ENCODE assay signal across 8 mouse cellular contexts in the genomic region with DNA sequence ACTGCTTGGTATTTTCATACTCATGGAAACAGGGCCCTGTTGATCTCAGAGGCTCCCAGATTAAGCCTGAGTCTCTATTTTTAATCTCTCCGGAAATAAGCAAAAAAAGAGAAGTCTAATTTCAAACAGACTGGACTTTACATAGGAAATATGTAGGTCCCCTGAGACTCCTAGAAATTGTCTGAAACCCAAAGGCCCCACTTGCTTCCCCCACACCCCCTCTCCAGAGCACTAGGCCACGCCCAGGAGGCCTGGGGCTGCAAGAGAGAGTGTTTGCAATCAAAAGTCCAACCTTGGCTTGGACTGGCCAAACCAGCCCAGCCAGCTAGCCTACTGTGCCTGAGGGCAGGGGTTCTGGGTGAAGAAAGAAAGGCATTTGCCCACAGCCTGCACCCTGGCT.
DNase-seq lines count a peak whose midpoint lies in the region; ATAC-seq and TF ChIP-seq lines count a peak whose summit lies in the region.

No protein-coding gene starts in this region.

- H3K4me1 ChIP-seq in MEL (ENCODE audit: control insufficient read depth in 1 of 2, insufficient read depth in 2 of 2, low read length in 2 of 2), result no peaks in the 10 kb centered on the region
- H3K4me1 ChIP-seq in hindbrain, embryonic 15.5 days (replicated peaks), result 0 out of 2 replicates have a peak, but pooled peaks cover 7% of the 10 kb centered on the region
- peaks cover 27% of the 10 kb centered on the region for H3K4me1 ChIP-seq in liver, embryonic 13.5 days (replicated peaks)
- no peaks in the 10 kb centered on the region for H3K4me1 ChIP-seq in forebrain, embryonic 14.5 days (ENCODE audit: control insufficient read depth, insufficient read depth, low read length)

- no peaks in the 10 kb centered on the region; a peak in 1 of 4 replicates for H3K27me3 ChIP-seq in MEL (ENCODE audit: control insufficient read depth in 1 of 2, insufficient read depth in 2 of 2, low read length in 2 of 2)
- H3K27me3 ChIP-seq in hindbrain, embryonic 15.5 days, result no peaks in the 10 kb centered on the region
- no peaks in the 10 kb centered on the region for H3K27me3 ChIP-seq in liver, embryonic 13.5 days
- no peaks in the 10 kb centered on the region for H3K27me3 ChIP-seq in forebrain, embryonic 14.5 days (replicated peaks; ENCODE audit: control insufficient read depth, insufficient read depth, low read length)

- no peak overlapping the region for H3K4me3 ChIP-seq in MEL (ENCODE audit: control insufficient read depth in 1 of 2, insufficient read depth in 1 of 2, low read depth in 2 of 2, low read length in 2 of 2)
- H3K4me3 ChIP-seq in hindbrain, embryonic 15.5 days, result no peak overlapping the region
- H3K4me3 ChIP-seq in liver, embryonic 13.5 days (replicated peaks), result no peak overlapping the region
- no peak overlapping the region for H3K4me3 ChIP-seq in forebrain, embryonic 14.5 days (ENCODE audit: low read depth, low read length)

- no peak overlapping the region for H3K9ac ChIP-seq in MEL (ENCODE audit: control insufficient read depth, low read depth, low read length, poor library complexity, severe bottlenecking)
- H3K9ac ChIP-seq in hindbrain, embryonic 15.5 days, result no peak overlapping the region
- no peak overlapping the region for H3K9ac ChIP-seq in liver, embryonic 13.5 days
- no peak overlapping the region for H3K9ac ChIP-seq in forebrain, embryonic 14.5 days (ENCODE audit: low read length)

- H3K4me2 ChIP-seq in hindbrain, embryonic 15.5 days, result no peak overlapping the region
- no peak overlapping the region for H3K4me2 ChIP-seq in liver, embryonic 13.5 days
- H3K4me2 ChIP-seq in forebrain, embryonic 14.5 days (ENCODE audit: low read length), result no peak overlapping the region

- no peaks in the 10 kb centered on the region for H3K36me3 ChIP-seq in MEL (ENCODE audit: control insufficient read depth in 1 of 2, insufficient read depth in 2 of 2, low read length in 2 of 2)
- no peaks in the 10 kb centered on the region for H3K36me3 ChIP-seq in hindbrain, embryonic 15.5 days
- H3K36me3 ChIP-seq in liver, embryonic 13.5 days, result no peaks in the 10 kb centered on the region
- no peaks in the 10 kb centered on the region for H3K36me3 ChIP-seq in forebrain, embryonic 14.5 days (ENCODE audit: control insufficient read depth, insufficient read depth, low read length)

- no peak for TF ChIP-seq POLR2A in MEL (IDR thresholded peaks at IDR 0.05; ENCODE audit: control insufficient read depth in 1 of 2, insufficient read depth in 1 of 2, low read depth in 1 of 2, low read length in 2 of 2, poor library complexity in 1 of 2)

- DNase-seq in adrenal gland, postnatal 14 days, result peak; percentile 37
- DNase-seq in adrenal gland, postnatal 25 days, result no peak
- peak; percentile 12 for DNase-seq in MEL (ENCODE audit: low read depth, low spot score)
- DNase-seq in liver, embryonic 13.5 days, result no peak
- peak; percentile 68 to 81 for DNase-seq in urinary bladder, postnatal 36 days (ENCODE audit: low spot score in 2 of 2)
- DNase-seq in forebrain, embryonic 14.5 days (ENCODE audit: low spot score), result no peak
- no peak for DNase-seq in cerebellum, adult 9-10 months

- no peak for ATAC-seq in hindbrain, embryonic 15.5 days (ENCODE audit: low FRiP score, low read depth)
- ATAC-seq in liver, embryonic 13.5 days (ENCODE audit: low read depth), result 0 out of 2 replicates have a peak, but pooled peaks have one; percentile 43
- ATAC-seq in forebrain, embryonic 14.5 days, result no peak

- no peak for TF ChIP-seq EP300 in MEL (IDR thresholded peaks at IDR 0.05; ENCODE audit: low read depth in 1 of 2, low read length in 2 of 2)

- WGBS in hindbrain, embryonic 15.5 days, result 61% methylated on average over 2 of the region's 2 CpGs
- WGBS in liver, embryonic 13.5 days (ENCODE audit: insufficient replicate concordance), result 40% methylated on average over 2 of the region's 2 CpGs
- 76% methylated on average over 2 of the region's 2 CpGs for WGBS in forebrain, embryonic 14.5 days

- TF ChIP-seq CTCF in MEL (IDR thresholded peaks at IDR 0.05 in 2 of 3, conservative IDR thresholded peaks at IDR 0.05 in 1 of 3; ENCODE audit: control insufficient read depth in 1 of 3, insufficient read depth in 1 of 3, low read depth in 2 of 3, low read length in 3 of 3, poor library complexity in 1 of 3, severe bottlenecking in 1 of 3), result no peak

- no peaks in the 10 kb centered on the region for H3K9me3 ChIP-seq in MEL (replicated peaks; ENCODE audit: insufficient read depth, low read length)
- H3K9me3 ChIP-seq in hindbrain, embryonic 15.5 days, result no peaks in the 10 kb centered on the region
- H3K9me3 ChIP-seq in liver, embryonic 13.5 days (replicated peaks), result no peaks in the 10 kb centered on the region
- no peaks in the 10 kb centered on the region for H3K9me3 ChIP-seq in forebrain, embryonic 14.5 days (replicated peaks; ENCODE audit: control insufficient read depth, low read length)

- TF ChIP-seq RAD21 in MEL (IDR thresholded peaks at IDR 0.05; ENCODE audit: low read depth, low read length), result no peak

- no peaks in the 10 kb centered on the region for H3K79me2 ChIP-seq in MEL (ENCODE audit: control insufficient read depth, insufficient read depth, low read length, poor library complexity)

- H3K27ac ChIP-seq in MEL (ENCODE audit: control insufficient read depth, low read depth, low read length), result no peak overlapping the region
- H3K27ac ChIP-seq in hindbrain, embryonic 15.5 days (replicated peaks), result peak overlapping the region; percentile 71
- H3K27ac ChIP-seq in liver, embryonic 13.5 days, result no peak overlapping the region; the same call in 1 of the 2 replicates
- H3K27ac ChIP-seq in forebrain, embryonic 14.5 days (ENCODE audit: low read depth, low read length), result no peak overlapping the region

TF ChIP-seq in MEL, 35 proteins besides CTCF, POLR2A, EP300 and RAD21:
- TF ChIP-seq KAT2A (conservative IDR thresholded peaks at IDR 0.05; ENCODE audit: low read depth, low read length), result no peak
- TF ChIP-seq ZNF384 (IDR thresholded peaks at IDR 0.05; ENCODE audit: low read depth, low read length), result peak; percentile 23; the same call in 1 of the 2 replicates

Comparison
In these comparisons a context has a peak if more than half of its experiments do, and no peak if none do; other contexts are left out.
1. DNase-seq: peak in adrenal gland, postnatal 14 days (single experiment), MEL (single experiment) and urinary bladder, postnatal 36 days (2 of 2); none in adrenal gland, postnatal 25 days (single experiment), liver, embryonic 13.5 days (single experiment), forebrain, embryonic 14.5 days (single experiment) and cerebellum, adult 9-10 months (single experiment).